In genomic region chr12:85350407-85351232, GRCm38 (mm10) we compare ENCODE assay signal across 8 mouse cellular contexts. TPM values are rescaled to one million over a fixed set of nuclear protein-coding genes. Genes with fewer than 3 reads are reported as not detected.
DNase-seq lines count a peak whose midpoint lies in the region; ATAC-seq and TF ChIP-seq lines count a peak whose summit lies in the region.

No protein-coding gene starts in this region.

- TF ChIP-seq CTCF in cortical plate, adult 2 months (IDR thresholded peaks at IDR 0.05; ENCODE audit: extremely low read depth, insufficient read depth, low read length) = no peak

- WGBS in limb, embryonic 12.5 days = 84% methylated on average over 10 of the region's 10 CpGs
- WGBS in liver, embryonic 11.5 days = 75% methylated on average over 10 of the region's 10 CpGs

- no peak for ATAC-seq in limb, embryonic 12.5 days (ENCODE audit: insufficient number of reproducible peaks, insufficient read depth, low FRiP score, low TSS enrichment, low read depth)
- no peak for ATAC-seq in liver, embryonic 11.5 days (replicated peaks; ENCODE audit: low FRiP score)

- no peaks in the 10 kb centered on the region for H3K9me3 ChIP-seq in limb, embryonic 12.5 days
- H3K9me3 ChIP-seq in liver, embryonic 11.5 days (ENCODE audit: control insufficient read depth, low read length) = no peaks in the 10 kb centered on the region

- no peak overlapping the region for H3K9ac ChIP-seq in limb, embryonic 12.5 days (replicated peaks)
- no peak overlapping the region for H3K9ac ChIP-seq in liver, embryonic 11.5 days (ENCODE audit: low read depth, low read length)

- H3K4me1 ChIP-seq in cortical plate, adult 2 months (ENCODE audit: control insufficient read depth, insufficient read depth, low read length) = peaks cover 5% of the 10 kb centered on the region
- H3K4me1 ChIP-seq in limb, embryonic 12.5 days (replicated peaks) = no peaks in the 10 kb centered on the region
- peaks cover 5% of the 10 kb centered on the region; the same call in 1 of the 2 replicates for H3K4me1 ChIP-seq in liver, embryonic 11.5 days (replicated peaks; ENCODE audit: control insufficient read depth, insufficient read depth, low read length)

- DNase-seq in kidney, postnatal 14 days = peak; percentile 46
- no peak for DNase-seq in kidney, adult 8-10 months
- peak; percentile 47 for DNase-seq in heart, postnatal 4 days
- peak; percentile 75 for DNase-seq in telencephalon, adult 2 months (ENCODE audit: low read depth, low spot score)
- no peak for DNase-seq in thymus, postnatal 25 days
- no peak for DNase-seq in liver, embryonic 11.5 days (ENCODE audit: low spot score)

- H3K4me3 ChIP-seq in cortical plate, adult 2 months (ENCODE audit: insufficient read depth, low read length) = no peak overlapping the region
- H3K4me3 ChIP-seq in limb, embryonic 12.5 days (replicated peaks) = no peak overlapping the region
- H3K4me3 ChIP-seq in liver, embryonic 11.5 days (ENCODE audit: low read depth, low read length) = no peak overlapping the region

- peaks cover 56% of the 10 kb centered on the region for H3K36me3 ChIP-seq in limb, embryonic 12.5 days
- H3K36me3 ChIP-seq in liver, embryonic 11.5 days (ENCODE audit: control insufficient read depth, insufficient read depth, low read length) = peaks cover 17% of the 10 kb centered on the region; the same call in 1 of the 2 replicates

- peak overlapping the region; percentile 20; the same call in 1 of the 2 replicates for H3K27ac ChIP-seq in cortical plate, adult 2 months (ENCODE audit: insufficient read depth, low read length)
- peak overlapping the region; percentile 72 for H3K27ac ChIP-seq in limb, embryonic 12.5 days
- H3K27ac ChIP-seq in liver, embryonic 11.5 days (ENCODE audit: low read depth, low read length) = no peak overlapping the region

- no peaks in the 10 kb centered on the region for H3K27me3 ChIP-seq in limb, embryonic 12.5 days
- H3K27me3 ChIP-seq in liver, embryonic 11.5 days (replicated peaks; ENCODE audit: control insufficient read depth, insufficient read depth, low read length) = no peaks in the 10 kb centered on the region

- TF ChIP-seq POLR2A in cortical plate, adult 2 months (IDR thresholded peaks at IDR 0.05; ENCODE audit: extremely low read depth, insufficient read depth, low read length) = peak; percentile 47; the same call in 1 of the 2 replicates

- no peak overlapping the region for H3K4me2 ChIP-seq in limb, embryonic 12.5 days
- no peak overlapping the region for H3K4me2 ChIP-seq in liver, embryonic 11.5 days

RNA-seq across cellular contexts. Expression of gene Nek9, which starts 11.5 kb away (rescaled TPM):
- polyA plus RNA-seq in cortical plate, adult 2 months (2012; rRNA removed) = 31.7 and 33.3 TPM in 2 replicates
- 10 to 100 TPM; 68.4 to 73.6 TPM for total RNA-seq in heart, postnatal 4 days (2021)
- 31.1 and 39.1 TPM in 2 replicates for polyA plus RNA-seq in limb, embryonic 12.5 days (2016; fragmentation: Nextera tagmentation; extraction: Ambion mirVana)
- 7.2 and 9.4 TPM in 2 replicates for polyA plus RNA-seq in liver, embryonic 11.5 days (2014; fragmentation: Nextera tagmentation; extraction: Ambion mirVana)

RNA-seq across cellular contexts. Expression of gene Tmed10, which starts 24.0 kb away (rescaled TPM):
- 138 and 144 TPM in 2 replicates for polyA plus RNA-seq in cortical plate, adult 2 months (2012; rRNA removed)
- total RNA-seq in heart, postnatal 4 days (2021) = 100 to 1,000 TPM; 195 to 196 TPM
- polyA plus RNA-seq in limb, embryonic 12.5 days (2016; fragmentation: Nextera tagmentation; extraction: Ambion mirVana) = 264 and 268 TPM in 2 replicates
- 271 and 278 TPM in 2 replicates for polyA plus RNA-seq in liver, embryonic 11.5 days (2014; fragmentation: Nextera tagmentation; extraction: Ambion mirVana)

Comparison
In these comparisons a context has a peak if more than half of its experiments do, and no peak if none do; other contexts are left out.
1. DNase-seq: peak in kidney, postnatal 14 days (single experiment), heart, postnatal 4 days (single experiment) and telencephalon, adult 2 months (single experiment); none in kidney, adult 8-10 months (0 of 2), thymus, postnatal 25 days (single experiment) and liver, embryonic 11.5 days (single experiment).